Mouse (Mus musculus) lung, adult 2 months (tissue): ENCODE measurements around the gene Fpgs.

Source experiments
- CTCF ChIP-seq: fragments of 200-500 bp; IDR thresholded peaks from 2 replicates; pipeline ENCODE4 v1.5.1; 2011; ENCODE audit warnings: mild to moderate bottlenecking, low read length, control low read depth; ENCODE audit not compliant: insufficient read depth
- POLR2A ChIP-seq: fragments of 200-500 bp; IDR thresholded peaks from 2 replicates; pipeline ENCODE4 v1.6.1; 2011; ENCODE audit warnings: low read depth, mild to moderate bottlenecking, control low read depth, low read length, borderline replicate concordance; ENCODE audit errors: extremely low read depth

- no peak for TF ChIP-seq CTCF
- no peak for TF ChIP-seq POLR2A
Measured at GRCm38 (mm10) chr2:32667775-32668174, 36.2 kb downstream of the Fpgs start.
